In the genomic region with DNA sequence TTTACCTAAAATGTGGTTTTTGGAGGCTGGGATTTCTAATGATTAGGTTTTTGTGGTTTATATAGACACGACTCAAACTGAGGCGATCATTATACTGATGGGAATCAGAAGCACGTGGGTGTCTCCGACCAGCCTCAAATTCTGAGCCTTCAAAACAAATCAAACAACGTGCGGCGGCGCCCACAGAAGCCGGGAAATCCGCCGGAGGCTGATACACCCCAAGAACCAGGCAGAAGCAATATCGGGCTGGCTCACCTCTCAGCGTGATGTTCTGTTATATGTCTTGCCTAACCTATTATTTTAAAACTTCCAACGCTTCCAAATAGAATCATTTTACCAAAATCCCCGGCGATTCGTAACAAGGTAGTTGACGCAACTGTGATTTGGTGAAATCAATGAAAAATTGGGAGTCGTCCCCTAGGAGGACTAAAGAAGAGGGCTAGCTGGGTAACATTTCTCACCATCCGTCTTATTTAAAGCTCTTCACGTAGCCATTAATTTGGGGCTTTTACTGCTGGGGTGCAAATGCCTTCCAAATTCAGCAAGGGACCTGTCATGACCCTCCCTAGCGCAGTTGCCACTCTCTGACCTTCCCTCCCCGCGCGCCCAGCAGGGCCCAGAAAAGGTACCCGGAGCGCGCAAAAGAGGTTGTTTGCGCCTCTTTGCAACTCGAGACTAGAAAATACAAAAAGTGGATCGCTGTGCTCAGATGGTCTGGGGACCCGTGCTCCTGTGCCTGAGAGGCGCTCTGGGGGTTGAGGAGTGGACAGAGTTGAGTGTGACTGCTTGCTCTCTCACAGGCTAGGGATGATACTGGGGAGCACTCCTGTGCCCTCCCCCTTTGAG, we compare ENCODE assay signal across 8 mouse cellular contexts. TPM values are rescaled to one million over a fixed set of nuclear protein-coding genes. Genes with fewer than 3 reads are reported as not detected.
DNase-seq lines count a peak whose midpoint lies in the region; ATAC-seq and TF ChIP-seq lines count a peak whose summit lies in the region.

No protein-coding gene starts in this region.

- intact Hi-C loops in left cerebral cortex, postnatal 25 days (cut with DNase I): loop anchor here (2.0 to 5.0 kb wide), 7 partner anchors 55 to 635 kb away; no protein-coding TSS in a partner anchor
- intact Hi-C loops in left cerebral cortex, postnatal 14 days (cut with DNase I): loop anchor here (5.0 to 10.0 kb wide), 4 partner anchors 280 to 635 kb away; no protein-coding TSS in a partner anchor

- TF ChIP-seq CTCF in hindbrain, postnatal 0 days (IDR thresholded peaks at IDR 0.05; ENCODE audit: low read depth): no peak

- peak overlapping the region; percentile 93 for H3K27ac ChIP-seq in embryonic facial prominence, embryonic 14.5 days (replicated peaks; ENCODE audit: low read depth, low read length)
- H3K27ac ChIP-seq in hindbrain, postnatal 0 days: no peak overlapping the region
- H3K27ac ChIP-seq in midbrain, embryonic 15.5 days: no peak overlapping the region

- H3K4me2 ChIP-seq in embryonic facial prominence, embryonic 14.5 days (ENCODE audit: low read depth, low read length): peak overlapping the region; percentile 89
- peak overlapping the region; percentile 66 for H3K4me2 ChIP-seq in hindbrain, postnatal 0 days (ENCODE audit: low read depth, low read length)
- peak overlapping the region; percentile 20; the same call in 1 of the 2 replicates for H3K4me2 ChIP-seq in midbrain, embryonic 15.5 days

- no peaks in the 10 kb centered on the region for H3K36me3 ChIP-seq in embryonic facial prominence, embryonic 14.5 days (ENCODE audit: control insufficient read depth, insufficient read depth, low read length)
- H3K36me3 ChIP-seq in hindbrain, postnatal 0 days (ENCODE audit: insufficient read depth, low read length): no peaks in the 10 kb centered on the region
- no peaks in the 10 kb centered on the region for H3K36me3 ChIP-seq in midbrain, embryonic 15.5 days (replicated peaks)

- WGBS in embryonic facial prominence, embryonic 14.5 days: 1% methylated on average over 33 of the region's 33 CpGs
- under 1% methylated on average over 33 of the region's 33 CpGs for WGBS in hindbrain, postnatal 0 days
- under 1% methylated on average over 33 of the region's 33 CpGs for WGBS in midbrain, embryonic 15.5 days

- DNase-seq in left cerebral cortex, postnatal 25 days (ENCODE audit: low spot score in 2 of 2): peak; percentile 35 to 36
- DNase-seq in left cerebral cortex, postnatal 14 days (ENCODE audit: low spot score in 2 of 2): no peak
- peak; percentile 34 for DNase-seq in R1 (ENCODE audit: low read depth, low spot score)
- DNase-seq in embryonic facial prominence, embryonic 14.5 days (ENCODE audit: low spot score): peak; percentile 57
- DNase-seq in hindbrain, postnatal 0 days (ENCODE audit: low spot score): peak; percentile 18
- DNase-seq in cerebellum, adult 11-12 months: no peak

- peak overlapping the region; percentile 71 for H3K4me3 ChIP-seq in embryonic facial prominence, embryonic 14.5 days (ENCODE audit: low read depth, low read length)
- H3K4me3 ChIP-seq in hindbrain, postnatal 0 days (ENCODE audit: low read length): peak overlapping the region; percentile 16
- H3K4me3 ChIP-seq in midbrain, embryonic 15.5 days: no peak overlapping the region

- peak; percentile 31 for ATAC-seq in embryonic facial prominence, embryonic 14.5 days (ENCODE audit: low read depth)
- no peak for ATAC-seq in hindbrain, postnatal 0 days
- no peak for ATAC-seq in midbrain, embryonic 15.5 days (replicated peaks)
- no peak for ATAC-seq in erythroblast, adult 5-6 weeks (replicated peaks; ENCODE audit: low FRiP score, poor library complexity, severe bottlenecking)

- H3K9ac ChIP-seq in embryonic facial prominence, embryonic 14.5 days (ENCODE audit: low read depth, low read length): peak overlapping the region; percentile 92
- H3K9ac ChIP-seq in hindbrain, postnatal 0 days (replicated peaks; ENCODE audit: low read length): no peak overlapping the region
- no peak overlapping the region for H3K9ac ChIP-seq in midbrain, embryonic 15.5 days

- peaks cover 10% of the 10 kb centered on the region for H3K4me1 ChIP-seq in embryonic facial prominence, embryonic 14.5 days (ENCODE audit: control insufficient read depth, insufficient read depth, low read length)
- peaks cover 6% of the 10 kb centered on the region; the same call in 1 of the 2 replicates for H3K4me1 ChIP-seq in hindbrain, postnatal 0 days (ENCODE audit: insufficient read depth, low read length)
- peaks cover 39% of the 10 kb centered on the region for H3K4me1 ChIP-seq in midbrain, embryonic 15.5 days

- peaks cover 22% of the 10 kb centered on the region for H3K27me3 ChIP-seq in embryonic facial prominence, embryonic 14.5 days (replicated peaks; ENCODE audit: control insufficient read depth, insufficient read depth, low read length)
- peaks cover 16% of the 10 kb centered on the region for H3K27me3 ChIP-seq in hindbrain, postnatal 0 days (ENCODE audit: insufficient read depth, low read length)
- H3K27me3 ChIP-seq in midbrain, embryonic 15.5 days (replicated peaks): peaks cover 58% of the 10 kb centered on the region

- no peaks in the 10 kb centered on the region for H3K9me3 ChIP-seq in embryonic facial prominence, embryonic 14.5 days (ENCODE audit: control insufficient read depth, low read length)
- H3K9me3 ChIP-seq in hindbrain, postnatal 0 days (ENCODE audit: low read length): no peaks in the 10 kb centered on the region
- H3K9me3 ChIP-seq in midbrain, embryonic 15.5 days: no peaks in the 10 kb centered on the region

RNA-seq across cellular contexts. Expression of gene Supt3, which starts 39.5 kb away (rescaled TPM):
- total RNA-seq in left cerebral cortex, postnatal 25 days (2021): 10 to 100 TPM; 13.2 TPM
- total RNA-seq in left cerebral cortex, postnatal 14 days (2021): 10 to 100 TPM; 12.6 to 13.6 TPM
- polyA plus RNA-seq in embryonic facial prominence, embryonic 14.5 days (2014; fragmentation: Nextera tagmentation; extraction: Ambion mirVana): 17.6 and 19.8 TPM in 2 replicates
- total RNA-seq in hindbrain, postnatal 0 days (2014; rRNA removed): 4.1 and 7.4 TPM in 2 replicates
- polyA plus RNA-seq in hindbrain, postnatal 0 days (2015; fragmentation: Nextera tagmentation; extraction: Ambion mirVana): 24.4 and 24.9 TPM in 2 replicates
- polyA plus RNA-seq in midbrain, embryonic 15.5 days (2015; fragmentation: Nextera tagmentation; extraction: Ambion mirVana): 20.3 and 21.5 TPM in 2 replicates
- total RNA-seq in erythroblast, adult 5-6 weeks (2015; ENCODE audit: low replicate concordance): 9.6 and 12.5 TPM in 2 replicates
- 8.8 and 9.5 TPM in 2 replicates for total RNA-seq in erythroblast, adult 5-6 weeks (2017; ENCODE audit: low replicate concordance)

Comparison
In these comparisons a context has a peak if more than half of its experiments do, and no peak if none do; other contexts are left out.
1. DNase-seq: peak in left cerebral cortex, postnatal 25 days (2 of 2), R1 (single experiment), embryonic facial prominence, embryonic 14.5 days (single experiment) and hindbrain, postnatal 0 days (single experiment); none in left cerebral cortex, postnatal 14 days (0 of 2) and cerebellum, adult 11-12 months (single experiment).
2. H3K4me2 ChIP-seq: peak in every context shown above with its lines; median percentile 89 in embryonic facial prominence, embryonic 14.5 days; 66 in hindbrain, postnatal 0 days; 20 in midbrain, embryonic 15.5 days.